Mouse (Mus musculus) spleen, adult 2 months (tissue): Measurements from ENCODE around the gene Arhgdia. TPM values are rescaled to one million over a fixed set of nuclear protein-coding genes. Genes with fewer than 3 reads are reported as not detected.

Experiments
- DNase-seq, 2 experiments: peaks; one replicate each; pipeline versions ENCODE4 v3.0.0 to v3.0.0-alpha.2; 2012 to 2021; ENCODE audit warnings: low spot score in 2 of 2, low read depth in 1 of 2
- H3K27ac ChIP-seq: fragments of 200-500 bp; 2 replicates; pipeline ENCODE4 v1.5.1; 2012; ENCODE audit warnings: low read length, inconsistent platforms; ENCODE audit not compliant: insufficient read depth
- H3K27me3 ChIP-seq: fragments of 200-500 bp; 2 replicates; pipeline ENCODE4 v1.6.1; 2012; ENCODE audit warnings: mild to moderate bottlenecking, moderate library complexity, low read length, inconsistent platforms; ENCODE audit not compliant: control insufficient read depth, insufficient read depth
- H3K36me3 ChIP-seq: fragments of 200-500 bp; 2 replicates; pipeline ENCODE4 v1.6.1; 2012; ENCODE audit warnings: mild to moderate bottlenecking, low read length, inconsistent platforms; ENCODE audit not compliant: control insufficient read depth, insufficient read depth
- H3K4me1 ChIP-seq: fragments of 200-500 bp; 2 replicates; pipeline ENCODE4 v1.6.1; 2011; ENCODE audit warnings: inconsistent platforms; ENCODE audit not compliant: control insufficient read depth, insufficient read depth, insufficient read length
- H3K4me3 ChIP-seq: fragments of 200-500 bp; 2 replicates; pipeline ENCODE4 v1.5.1; 2011; ENCODE audit warnings: mild to moderate bottlenecking, inconsistent platforms; ENCODE audit not compliant: insufficient read depth, insufficient read length; ENCODE audit errors: extremely low read depth
- CTCF ChIP-seq: fragments of 200-500 bp; IDR thresholded peaks from 2 replicates; pipeline ENCODE4 v1.5.1; 2011; ENCODE audit warnings: mild to moderate bottlenecking, inconsistent platforms; ENCODE audit not compliant: insufficient read depth, insufficient read length, insufficient replicate concordance; ENCODE audit errors: extremely low read depth
- POLR2A ChIP-seq: fragments of 200-500 bp; IDR thresholded peaks from 2 replicates; pipeline ENCODE4 v1.6.1; 2011; ENCODE audit warnings: low read depth, low read length, inconsistent platforms
- WGBS: fragments of 180-500 bp; shearing (Covaris S2); methylation state at CpG from one replicate; pipeline ENCODE4 v1.1.7; 2018; 5-methylcytosine and 5-hydroxymethylcytosine counted together
- polyA plus RNA-seq: library from polyadenylated mRNA; depleted of rRNA; stranded (reverse); fragments of >200 nt; gene quantifications from 2 replicates; pipeline ENCODE4 v1.2.3, GENCODE M21; 2012

The Arhgdia gene
- polyA plus RNA-seq, 1 experiment, result 620 TPM

GRCm38 (mm10) chr11:120613481-120613972, 32.1 kb upstream of the Arhgdia start:
- TF ChIP-seq POLR2A, result no peak
- TF ChIP-seq CTCF, result no peak
- no peak for DNase-seq
- Histone ChIP-seq H3K27ac (no peak overlapping the region), H3K4me3 (no peak overlapping the region), H3K4me1 (peaks cover 6% of the 10 kb centered on the region; the same call in 1 of the 2 replicates), H3K27me3 (no peaks in the 10 kb centered on the region), H3K36me3 (peaks cover 14% of the 10 kb centered on the region)
- 91% methylated on average over 10 of the region's 10 CpGs for WGBS

DNA sequence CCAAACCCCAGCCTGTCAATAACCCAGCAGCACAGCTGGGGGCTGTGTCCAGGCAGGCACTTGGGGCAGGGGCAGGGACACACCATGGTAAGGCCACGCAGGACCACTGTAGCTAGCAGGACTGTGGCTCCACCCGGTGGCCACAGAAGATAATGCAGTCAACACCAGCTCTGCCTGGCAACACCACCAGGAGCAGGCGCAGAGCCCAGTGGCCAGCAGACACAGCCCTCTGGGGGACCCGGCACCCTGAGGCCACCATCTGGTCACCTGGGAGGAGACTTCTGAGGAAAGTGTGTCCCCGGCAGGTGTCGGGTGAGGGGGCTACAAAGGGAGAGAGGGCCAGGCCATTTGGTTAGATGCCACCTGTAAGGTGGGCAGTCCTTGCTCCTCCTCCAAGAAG, 31.3 kb upstream of the Arhgdia start:
- Histone ChIP-seq H3K4me1 (peaks cover 6% of the 10 kb centered on the region; the same call in 1 of the 2 replicates), H3K27ac (no peak overlapping the region), H3K36me3 (peaks cover 9% of the 10 kb centered on the region), H3K4me3 (no peak overlapping the region), H3K27me3 (no peaks in the 10 kb centered on the region)
- TF ChIP-seq CTCF (peak; percentile 88; the same call in 1 of the 2 replicates), POLR2A (no peak)
- WGBS, result 60% methylated on average over 6 of the region's 6 CpGs
- DNase-seq, result peak in 1 of 2 experiments; percentile 68

DNA sequence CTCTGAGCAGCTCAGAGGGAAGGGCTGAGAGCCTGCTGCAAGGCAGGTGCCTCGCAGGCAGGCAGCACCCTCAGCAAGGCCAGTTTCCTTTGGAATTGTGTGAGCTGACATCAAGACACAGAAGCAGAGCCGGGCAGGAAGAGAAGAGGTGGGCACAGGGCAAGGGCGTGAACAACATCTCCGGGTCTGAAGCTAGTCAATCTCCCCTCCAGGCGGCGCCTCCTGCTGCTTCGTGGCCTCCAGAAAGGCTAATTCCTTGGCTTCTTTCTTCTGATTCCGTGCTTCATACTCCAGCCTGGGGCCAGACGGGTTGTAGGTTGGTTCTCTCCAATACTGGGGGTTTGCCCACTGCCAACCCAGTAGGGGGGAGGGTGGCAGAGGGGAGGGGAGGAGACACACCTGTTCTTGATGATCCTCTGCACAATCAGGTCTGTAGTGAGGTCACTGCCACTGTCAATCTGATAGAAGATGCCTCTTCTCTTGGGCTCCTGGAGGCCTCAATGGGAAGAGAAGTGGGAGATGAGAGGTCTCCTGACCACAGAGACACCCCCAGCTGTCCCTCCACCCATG, 29.1 kb upstream of the Arhgdia start:
- TF ChIP-seq CTCF (no peak), POLR2A (no peak)
- WGBS, result 90% methylated on average over 9 of the region's 9 CpGs
- H3K36me3 ChIP-seq, result peaks cover 9% of the 10 kb centered on the region
- no peaks in the 10 kb centered on the region for H3K4me1 ChIP-seq
- no peak overlapping the region for H3K4me3 ChIP-seq
- H3K27me3 ChIP-seq, result no peaks in the 10 kb centered on the region
- DNase-seq, result no peak
- no peak overlapping the region for H3K27ac ChIP-seq

DNA sequence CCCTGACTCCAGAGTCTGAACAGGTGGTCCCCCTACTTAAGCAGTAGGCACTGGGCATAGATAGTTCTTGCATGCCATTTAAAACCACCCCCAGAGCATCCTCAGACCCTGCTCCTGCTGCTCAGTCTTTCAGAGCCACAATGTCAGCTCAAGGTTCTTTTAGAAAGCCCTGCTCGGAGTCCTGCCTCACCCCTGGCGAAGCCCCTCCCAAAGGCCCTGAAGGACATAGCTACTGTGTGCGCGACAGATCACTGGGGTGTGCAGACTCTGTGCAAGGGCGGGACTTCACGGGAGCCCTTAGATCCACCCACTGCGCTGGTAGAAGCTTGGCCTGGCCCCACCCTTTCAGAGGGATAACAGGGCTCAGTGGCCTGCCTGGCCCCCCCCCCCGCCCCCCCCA, 27.8 kb upstream of the Arhgdia start:
- Histone ChIP-seq H3K36me3 (peaks cover 13% of the 10 kb centered on the region), H3K27me3 (no peaks in the 10 kb centered on the region), H3K27ac (no peak overlapping the region), H3K4me3 (no peak overlapping the region), H3K4me1 (no peaks in the 10 kb centered on the region)
- no peak for TF ChIP-seq CTCF
- no peak for TF ChIP-seq POLR2A
- DNase-seq, result no peak
- WGBS, result 64% methylated on average over 8 of the region's 8 CpGs

DNA sequence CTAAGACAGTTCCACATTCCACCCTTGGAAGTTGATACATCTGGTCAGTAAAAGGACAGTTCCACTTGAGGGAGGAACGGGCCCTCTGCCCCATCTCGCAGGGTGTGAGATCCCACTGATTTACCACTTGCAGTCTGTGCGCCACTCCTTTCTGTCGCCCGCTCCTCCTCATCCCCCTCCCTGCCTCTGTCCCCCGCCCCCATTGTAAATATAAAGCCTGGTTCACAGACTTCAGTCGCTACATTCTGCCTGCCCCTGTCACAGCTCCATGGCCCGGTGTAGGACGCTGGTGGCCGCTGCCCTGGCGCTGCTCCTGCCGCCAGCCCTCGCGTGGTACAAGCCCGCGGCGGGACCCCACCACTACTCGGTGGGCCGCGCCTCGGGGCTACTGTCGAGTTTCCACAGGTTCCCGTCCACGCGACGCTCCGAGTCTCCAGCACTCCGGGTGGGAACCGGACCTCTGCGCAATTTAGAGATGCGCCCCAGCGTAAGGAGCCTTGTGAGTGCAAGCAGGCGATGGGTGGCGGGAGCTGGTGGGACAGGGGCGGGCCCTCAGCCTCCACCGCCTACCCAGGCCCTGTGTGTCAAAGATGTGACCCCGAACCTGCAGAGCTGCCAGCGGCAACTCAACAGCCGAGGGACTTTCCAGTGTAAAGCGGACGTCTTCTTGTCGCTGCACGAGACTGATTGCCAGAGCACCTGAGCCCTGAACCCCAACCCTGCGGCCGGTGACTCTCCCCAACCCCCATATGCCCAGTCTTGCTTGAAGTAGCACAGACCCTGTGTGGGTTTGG, 27.0 kb upstream of the Arhgdia start, which contains the start of gene Npb:
Gene Npb, plus strand, starts transcription at position 237 of the 794 bp plus-strand sequence.
- Histone ChIP-seq H3K36me3 (peaks cover 16% of the 10 kb centered on the region), H3K27ac (no peak within 1 kb of the TSS)
- no peak for DNase-seq

GRCm38 (mm10) chr11:120606764-120607163, 25.3 kb upstream of the Arhgdia start:
- no peak overlapping the region for H3K27ac ChIP-seq
- TF ChIP-seq POLR2A (no peak), CTCF (no peak)
- no peak for DNase-seq
- H3K36me3 ChIP-seq, result peaks cover 17% of the 10 kb centered on the region
- 95% methylated on average over 4 of the region's 4 CpGs for WGBS
- H3K27me3 ChIP-seq, result no peaks in the 10 kb centered on the region
- H3K4me3 ChIP-seq, result no peak overlapping the region
- no peaks in the 10 kb centered on the region for H3K4me1 ChIP-seq

More for the DNA sequence above, 27.0 kb upstream of the Arhgdia start, which contains the start of gene Npb:
- no peak for TF ChIP-seq POLR2A
- no peak for TF ChIP-seq CTCF
- H3K27me3 ChIP-seq, result no peaks in the 10 kb centered on the region
- WGBS, result 31% methylated on average over 45 of the region's 45 CpGs
- H3K4me3 ChIP-seq, result no peak within 1 kb of the TSS
- H3K4me1 ChIP-seq, result no peaks in the 10 kb centered on the region

GRCm38 (mm10) chr11:120605667-120606066, 24.2 kb upstream of the Arhgdia start:
- TF ChIP-seq CTCF (no peak), POLR2A (no peak)
- Histone ChIP-seq H3K27ac (no peak overlapping the region), H3K4me3 (no peak overlapping the region), H3K27me3 (no peaks in the 10 kb centered on the region), H3K4me1 (no peaks in the 10 kb centered on the region), H3K36me3 (peaks cover 13% of the 10 kb centered on the region)
- DNase-seq, result no peak
- 91% methylated on average over 7 of the region's 7 CpGs for WGBS
